Mouse (Mus musculus): Measurements from ENCODE around the gene Krtap3-1. TPM values are rescaled to one million over a fixed set of nuclear protein-coding genes. Genes with fewer than 3 reads are reported as not detected.

The Krtap3-1 gene
- total and polyA plus RNA-seq, 2 experiments from 2014 or later: not detected

- no peak overlapping the region for H3K4me2 ChIP-seq (ENCODE audit: low read depth, low read length)
- DNase-seq (ENCODE audit: low spot score): no peak
- H3K9ac ChIP-seq (replicated peaks; ENCODE audit: low read depth, low read length): no peak overlapping the region
- no peaks in the 10 kb centered on the region for H3K36me3 ChIP-seq (replicated peaks; ENCODE audit: control insufficient read depth, insufficient read depth, low read length)
- H3K27me3 ChIP-seq (ENCODE audit: control insufficient read depth, insufficient read depth, low read length): no peaks in the 10 kb centered on the region
- no peaks in the 10 kb centered on the region for H3K4me1 ChIP-seq (ENCODE audit: control insufficient read depth, insufficient read depth)
- 79% methylated on average over 2 of the region's 2 CpGs for WGBS
- no peak for TF ChIP-seq CTCF (IDR thresholded peaks at IDR 0.05; ENCODE audit: low read depth)
- no peak for TF ChIP-seq EP300 (IDR thresholded peaks at IDR 0.05; ENCODE audit: low read depth)
- no peak overlapping the region for H3K27ac ChIP-seq (ENCODE audit: low read depth)
- no peak for ATAC-seq (ENCODE audit: insufficient read depth, low read depth)
- no peak overlapping the region for H3K4me3 ChIP-seq (ENCODE audit: low read depth, low read length)
- H3K9me3 ChIP-seq (replicated peaks; ENCODE audit: control insufficient read depth, low read length): no peaks in the 10 kb centered on the region
Observed at GRCm38 (mm10) chr11:99556195-99556594, 10.2 kb downstream of the Krtap3-1 start.

- no peak within 1 kb of the TSS for H3K4me3 ChIP-seq (ENCODE audit: low read depth, low read length)
- H3K9ac ChIP-seq (replicated peaks; ENCODE audit: low read depth, low read length): no peak within 1 kb of the TSS
- no peaks in the 10 kb centered on the region for H3K4me1 ChIP-seq (ENCODE audit: control insufficient read depth, insufficient read depth)
- H3K9me3 ChIP-seq (replicated peaks; ENCODE audit: control insufficient read depth, low read length): 0 out of 2 replicates have a peak, but pooled peaks cover 4% of the 10 kb centered on the region
- H3K27ac ChIP-seq (ENCODE audit: low read depth): no peak within 1 kb of the TSS
- no peaks in the 10 kb centered on the region for H3K36me3 ChIP-seq (replicated peaks; ENCODE audit: control insufficient read depth, insufficient read depth, low read length)
- 52% methylated on average over 3 of the region's 4 CpGs for WGBS
- no peak within 1 kb of the TSS for H3K4me2 ChIP-seq (ENCODE audit: low read depth, low read length)
- TF ChIP-seq EP300 (IDR thresholded peaks at IDR 0.05; ENCODE audit: low read depth) (no peak), CTCF (IDR thresholded peaks at IDR 0.05; ENCODE audit: low read depth) (no peak)
- DNase-seq (ENCODE audit: low spot score) (no peak), ATAC-seq (ENCODE audit: insufficient read depth, low read depth) (no peak)
- no peaks in the 10 kb centered on the region for H3K27me3 ChIP-seq (ENCODE audit: control insufficient read depth, insufficient read depth, low read length)
Observed at GRCm38 (mm10) chr11:99550765-99551164, 15.7 kb downstream of the Krtap3-1 start, which contains the start of gene Krtap3-3. Gene Krtap3-3, minus strand, starts transcription at chr11:99550865.

DNA sequence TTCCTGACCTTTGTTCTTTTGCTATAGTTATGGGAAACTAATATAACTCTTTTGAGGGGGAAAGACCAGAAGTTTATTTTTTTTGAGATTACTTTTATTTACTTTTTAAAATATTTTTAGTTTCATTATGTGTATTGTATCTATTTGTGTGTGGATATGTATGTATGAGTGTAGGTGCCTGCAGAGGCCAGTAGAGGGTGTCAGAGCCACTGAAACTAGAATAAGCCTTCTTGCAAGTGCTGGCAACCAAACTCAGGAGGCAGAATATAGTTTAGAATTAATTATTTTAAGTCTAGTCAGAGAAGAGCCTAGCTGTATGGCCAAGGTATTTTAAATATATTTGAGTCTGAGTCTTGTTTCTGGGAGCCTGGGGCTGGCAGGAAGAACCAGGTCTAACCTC is 18.5 kb downstream of the Krtap3-1 start:
- Histone ChIP-seq H3K27me3 (ENCODE audit: control insufficient read depth, insufficient read depth, low read length) (no peaks in the 10 kb centered on the region), H3K36me3 (replicated peaks; ENCODE audit: control insufficient read depth, insufficient read depth, low read length) (no peaks in the 10 kb centered on the region), H3K4me2 (ENCODE audit: low read depth, low read length) (no peak overlapping the region), H3K9me3 (replicated peaks; ENCODE audit: control insufficient read depth, low read length) (0 out of 2 replicates have a peak, but pooled peaks cover 4% of the 10 kb centered on the region), H3K9ac (replicated peaks; ENCODE audit: low read depth, low read length) (no peak overlapping the region), H3K27ac (ENCODE audit: low read depth) (no peak overlapping the region), H3K4me1 (ENCODE audit: control insufficient read depth, insufficient read depth) (no peaks in the 10 kb centered on the region), H3K4me3 (ENCODE audit: low read depth, low read length) (no peak overlapping the region)
- no peak for ATAC-seq (ENCODE audit: insufficient read depth, low read depth)
- TF ChIP-seq CTCF (IDR thresholded peaks at IDR 0.05; ENCODE audit: low read depth) (no peak), EP300 (IDR thresholded peaks at IDR 0.05; ENCODE audit: low read depth) (no peak)
- DNase-seq (ENCODE audit: low spot score): no peak

GRCm38 (mm10) chr11:99539721-99540120 is 26.7 kb downstream of the Krtap3-1 start:
- no peak overlapping the region for H3K4me3 ChIP-seq (ENCODE audit: low read depth, low read length)
- H3K4me2 ChIP-seq (ENCODE audit: low read depth, low read length): no peak overlapping the region
- H3K36me3 ChIP-seq (replicated peaks; ENCODE audit: control insufficient read depth, insufficient read depth, low read length): no peaks in the 10 kb centered on the region
- DNase-seq (ENCODE audit: low spot score) (no peak), ATAC-seq (ENCODE audit: insufficient read depth, low read depth) (no peak)
- no peaks in the 10 kb centered on the region for H3K27me3 ChIP-seq (ENCODE audit: control insufficient read depth, insufficient read depth, low read length)
- no peak overlapping the region for H3K27ac ChIP-seq (ENCODE audit: low read depth)
- H3K9me3 ChIP-seq (replicated peaks; ENCODE audit: control insufficient read depth, low read length): no peaks in the 10 kb centered on the region
- H3K9ac ChIP-seq (replicated peaks; ENCODE audit: low read depth, low read length): no peak overlapping the region
- 46% methylated on average over 9 of the region's 9 CpGs for WGBS
- no peak for TF ChIP-seq EP300 (IDR thresholded peaks at IDR 0.05; ENCODE audit: low read depth)
- no peak for TF ChIP-seq CTCF (IDR thresholded peaks at IDR 0.05; ENCODE audit: low read depth)
- H3K4me1 ChIP-seq (ENCODE audit: control insufficient read depth, insufficient read depth): no peaks in the 10 kb centered on the region

- Histone ChIP-seq H3K4me3 (ENCODE audit: low read depth, low read length) (no peak within 1 kb of the TSS), H3K27ac (ENCODE audit: low read depth) (no peak within 1 kb of the TSS), H3K9me3 (replicated peaks; ENCODE audit: control insufficient read depth, low read length) (no peaks in the 10 kb centered on the region), H3K36me3 (replicated peaks; ENCODE audit: control insufficient read depth, insufficient read depth, low read length) (no peaks in the 10 kb centered on the region), H3K27me3 (ENCODE audit: control insufficient read depth, insufficient read depth, low read length) (no peaks in the 10 kb centered on the region), H3K4me2 (ENCODE audit: low read depth, low read length) (no peak within 1 kb of the TSS), H3K4me1 (ENCODE audit: control insufficient read depth, insufficient read depth) (no peaks in the 10 kb centered on the region), H3K9ac (replicated peaks; ENCODE audit: low read depth, low read length) (no peak within 1 kb of the TSS)
- TF ChIP-seq CTCF (IDR thresholded peaks at IDR 0.05; ENCODE audit: low read depth) (no peak), EP300 (IDR thresholded peaks at IDR 0.05; ENCODE audit: low read depth) (no peak)
- no peak for ATAC-seq (ENCODE audit: insufficient read depth, low read depth)
- no peak for DNase-seq (ENCODE audit: low spot score)
- 73% methylated on average over 13 of the region's 13 CpGs for WGBS
Observed at GRCm38 (mm10) chr11:99521288-99521860, 45.1 kb downstream of the Krtap3-1 start, which contains the start of gene Krt39. Gene Krt39, minus strand, starts transcription at chr11:99521338.

Other genes with a start within 250 kb of the Krtap3-1 start
Only the 30 nearest of the 37 such genes appear.
- gene Krt27, start 215.5 kb downstream of the Krtap3-1 start, total RNA-seq (2014; rRNA removed; ENCODE audit: low replicate concordance): not detected in 2 replicates
- gene Krt27, start 215.5 kb downstream of the Krtap3-1 start, polyA plus RNA-seq (2015; fragmentation: Nextera tagmentation; extraction: Ambion mirVana): not detected in 2 replicates
- gene Krt28, start 191.7 kb downstream of the Krtap3-1 start, total RNA-seq (2014; rRNA removed; ENCODE audit: low replicate concordance): 3.1 TPM in 1 of 2 replicates, not detected in the other
- 0.10 and 0.14 TPM in 2 replicates for gene Krt28, start 191.7 kb downstream of the Krtap3-1 start, polyA plus RNA-seq (2015; fragmentation: Nextera tagmentation; extraction: Ambion mirVana)
- gene Krt10, start 177.3 kb downstream of the Krtap3-1 start, total RNA-seq (2014; rRNA removed; ENCODE audit: low replicate concordance): 0.31 and 0.84 TPM in 2 replicates
- 20.4 and 22.6 TPM in 2 replicates for gene Krt10, start 177.3 kb downstream of the Krtap3-1 start, polyA plus RNA-seq (2015; fragmentation: Nextera tagmentation; extraction: Ambion mirVana)
- not detected in 2 replicates for gene Krt12, start 144.4 kb downstream of the Krtap3-1 start, total RNA-seq (2014; rRNA removed; ENCODE audit: low replicate concordance)
- not detected in 2 replicates for gene Krt12, start 144.4 kb downstream of the Krtap3-1 start, polyA plus RNA-seq (2015; fragmentation: Nextera tagmentation; extraction: Ambion mirVana)
- gene Krt20, start 128.5 kb downstream of the Krtap3-1 start, total RNA-seq (2014; rRNA removed; ENCODE audit: low replicate concordance): not detected in 2 replicates
- 0.26 and 0.38 TPM in 2 replicates for gene Krt20, start 128.5 kb downstream of the Krtap3-1 start, polyA plus RNA-seq (2015; fragmentation: Nextera tagmentation; extraction: Ambion mirVana)
- gene Krt23, start 73.5 kb downstream of the Krtap3-1 start, total RNA-seq (2014; rRNA removed; ENCODE audit: low replicate concordance): not detected in 2 replicates
- 0.07 and 0.12 TPM in 2 replicates for gene Krt23, start 73.5 kb downstream of the Krtap3-1 start, polyA plus RNA-seq (2015; fragmentation: Nextera tagmentation; extraction: Ambion mirVana)
- not detected in 2 replicates for gene Krt39, start 45.3 kb downstream of the Krtap3-1 start, total RNA-seq (2014; rRNA removed; ENCODE audit: low replicate concordance)
- gene Krt39, start 45.3 kb downstream of the Krtap3-1 start, polyA plus RNA-seq (2015; fragmentation: Nextera tagmentation; extraction: Ambion mirVana): not detected in 2 replicates
- not detected in 2 replicates for gene Krt40, start 23.5 kb downstream of the Krtap3-1 start, total RNA-seq (2014; rRNA removed; ENCODE audit: low replicate concordance)
- gene Krt40, start 23.5 kb downstream of the Krtap3-1 start, polyA plus RNA-seq (2015; fragmentation: Nextera tagmentation; extraction: Ambion mirVana): not detected in 2 replicates
- not detected in 2 replicates for gene Krtap3-3, start 15.8 kb downstream of the Krtap3-1 start, total RNA-seq (2014; rRNA removed; ENCODE audit: low replicate concordance)
- gene Krtap3-3, start 15.8 kb downstream of the Krtap3-1 start, polyA plus RNA-seq (2015; fragmentation: Nextera tagmentation; extraction: Ambion mirVana): not detected in 2 replicates
- gene Krtap3-2, start 9.8 kb downstream of the Krtap3-1 start, total RNA-seq (2014; rRNA removed; ENCODE audit: low replicate concordance): not detected in 2 replicates
- not detected in 2 replicates for gene Krtap3-2, start 9.8 kb downstream of the Krtap3-1 start, polyA plus RNA-seq (2015; fragmentation: Nextera tagmentation; extraction: Ambion mirVana)
- not detected in 2 replicates for gene Gm11939, start 7.2 kb downstream of the Krtap3-1 start, total RNA-seq (2014; rRNA removed; ENCODE audit: low replicate concordance)
- gene Gm11939, start 7.2 kb downstream of the Krtap3-1 start, polyA plus RNA-seq (2015; fragmentation: Nextera tagmentation; extraction: Ambion mirVana): not detected in 2 replicates
- gene Krtap1-5, start 14.4 kb upstream of the Krtap3-1 start, total RNA-seq (2014; rRNA removed; ENCODE audit: low replicate concordance): not detected in 2 replicates
- gene Krtap1-5, start 14.4 kb upstream of the Krtap3-1 start, polyA plus RNA-seq (2015; fragmentation: Nextera tagmentation; extraction: Ambion mirVana): not detected in 2 replicates
- gene Krtap1-4, start 17.0 kb upstream of the Krtap3-1 start, total RNA-seq (2014; rRNA removed; ENCODE audit: low replicate concordance): not detected in 2 replicates
- gene Krtap1-4, start 17.0 kb upstream of the Krtap3-1 start, polyA plus RNA-seq (2015; fragmentation: Nextera tagmentation; extraction: Ambion mirVana): not detected in 2 replicates
- not detected in 2 replicates for gene Krtap1-3, start 24.7 kb upstream of the Krtap3-1 start, total RNA-seq (2014; rRNA removed; ENCODE audit: low replicate concordance)
- gene Krtap1-3, start 24.7 kb upstream of the Krtap3-1 start, polyA plus RNA-seq (2015; fragmentation: Nextera tagmentation; extraction: Ambion mirVana): not detected in 2 replicates
- gene Krtap9-3, start 31.5 kb upstream of the Krtap3-1 start, total RNA-seq (2014; rRNA removed; ENCODE audit: low replicate concordance): not detected in 2 replicates
- gene Krtap9-3, start 31.5 kb upstream of the Krtap3-1 start, polyA plus RNA-seq (2015; fragmentation: Nextera tagmentation; extraction: Ambion mirVana): not detected in 2 replicates
- not detected in 2 replicates for gene Gm11938, start 36.7 kb upstream of the Krtap3-1 start, total RNA-seq (2014; rRNA removed; ENCODE audit: low replicate concordance)
- not detected in 2 replicates for gene Gm11938, start 36.7 kb upstream of the Krtap3-1 start, polyA plus RNA-seq (2015; fragmentation: Nextera tagmentation; extraction: Ambion mirVana)
- gene Gm11937, start 43.6 kb upstream of the Krtap3-1 start, total RNA-seq (2014; rRNA removed; ENCODE audit: low replicate concordance): not detected in 2 replicates
- gene Gm11937, start 43.6 kb upstream of the Krtap3-1 start, polyA plus RNA-seq (2015; fragmentation: Nextera tagmentation; extraction: Ambion mirVana): not detected in 2 replicates
- gene Krtap2-4, start 48.2 kb upstream of the Krtap3-1 start, total RNA-seq (2014; rRNA removed; ENCODE audit: low replicate concordance): not detected in 2 replicates
- not detected in 2 replicates for gene Krtap2-4, start 48.2 kb upstream of the Krtap3-1 start, polyA plus RNA-seq (2015; fragmentation: Nextera tagmentation; extraction: Ambion mirVana)
- gene Gm11562, start 53.8 kb upstream of the Krtap3-1 start, total RNA-seq (2014; rRNA removed; ENCODE audit: low replicate concordance): not detected in 2 replicates
- gene Gm11562, start 53.8 kb upstream of the Krtap3-1 start, polyA plus RNA-seq (2015; fragmentation: Nextera tagmentation; extraction: Ambion mirVana): not detected in 2 replicates
- not detected in 2 replicates for gene Krtap4-1, start 61.6 kb upstream of the Krtap3-1 start, total RNA-seq (2014; rRNA removed; ENCODE audit: low replicate concordance)
- gene Krtap4-1, start 61.6 kb upstream of the Krtap3-1 start, polyA plus RNA-seq (2015; fragmentation: Nextera tagmentation; extraction: Ambion mirVana): not detected in 2 replicates
- gene Krtap4-2, start 68.5 kb upstream of the Krtap3-1 start, total RNA-seq (2014; rRNA removed; ENCODE audit: low replicate concordance): not detected in 2 replicates
- gene Krtap4-2, start 68.5 kb upstream of the Krtap3-1 start, polyA plus RNA-seq (2015; fragmentation: Nextera tagmentation; extraction: Ambion mirVana): not detected in 2 replicates
- not detected in 2 replicates for gene Krtap4-7, start 77.5 kb upstream of the Krtap3-1 start, total RNA-seq (2014; rRNA removed; ENCODE audit: low replicate concordance)
- gene Krtap4-7, start 77.5 kb upstream of the Krtap3-1 start, polyA plus RNA-seq (2015; fragmentation: Nextera tagmentation; extraction: Ambion mirVana): not detected in 2 replicates
- not detected in 2 replicates for gene Gm11555, start 83.6 kb upstream of the Krtap3-1 start, total RNA-seq (2014; rRNA removed; ENCODE audit: low replicate concordance)
- not detected in 2 replicates for gene Gm11555, start 83.6 kb upstream of the Krtap3-1 start, polyA plus RNA-seq (2015; fragmentation: Nextera tagmentation; extraction: Ambion mirVana)
- gene Gm11563, start 92.3 kb upstream of the Krtap3-1 start, total RNA-seq (2014; rRNA removed; ENCODE audit: low replicate concordance): not detected in 2 replicates
- gene Gm11563, start 92.3 kb upstream of the Krtap3-1 start, polyA plus RNA-seq (2015; fragmentation: Nextera tagmentation; extraction: Ambion mirVana): not detected in 2 replicates
- not detected in 2 replicates for gene Krtap4-6, start 99.3 kb upstream of the Krtap3-1 start, total RNA-seq (2014; rRNA removed; ENCODE audit: low replicate concordance)
- gene Krtap4-6, start 99.3 kb upstream of the Krtap3-1 start, polyA plus RNA-seq (2015; fragmentation: Nextera tagmentation; extraction: Ambion mirVana): not detected in 2 replicates
- gene Gm14190, start 124.1 kb upstream of the Krtap3-1 start, total RNA-seq (2014; rRNA removed; ENCODE audit: low replicate concordance): not detected in 2 replicates
- not detected in 2 replicates for gene Gm14190, start 124.1 kb upstream of the Krtap3-1 start, polyA plus RNA-seq (2015; fragmentation: Nextera tagmentation; extraction: Ambion mirVana)
- not detected in 2 replicates for gene Gm14180, start 167.7 kb upstream of the Krtap3-1 start, total RNA-seq (2014; rRNA removed; ENCODE audit: low replicate concordance)
- gene Gm14180, start 167.7 kb upstream of the Krtap3-1 start, polyA plus RNA-seq (2015; fragmentation: Nextera tagmentation; extraction: Ambion mirVana): not detected in 2 replicates
- gene Gm11595, start 206.3 kb upstream of the Krtap3-1 start, total RNA-seq (2014; rRNA removed; ENCODE audit: low replicate concordance): not detected in 2 replicates
- gene Gm11595, start 206.3 kb upstream of the Krtap3-1 start, polyA plus RNA-seq (2015; fragmentation: Nextera tagmentation; extraction: Ambion mirVana): not detected in 2 replicates
- not detected in 2 replicates for gene Krtap4-8, start 214.1 kb upstream of the Krtap3-1 start, total RNA-seq (2014; rRNA removed; ENCODE audit: low replicate concordance)
- not detected in 2 replicates for gene Krtap4-8, start 214.1 kb upstream of the Krtap3-1 start, polyA plus RNA-seq (2015; fragmentation: Nextera tagmentation; extraction: Ambion mirVana)
- gene Krtap4-9, start 218.6 kb upstream of the Krtap3-1 start, total RNA-seq (2014; rRNA removed; ENCODE audit: low replicate concordance): not detected in 2 replicates
- not detected in 2 replicates for gene Krtap4-9, start 218.6 kb upstream of the Krtap3-1 start, polyA plus RNA-seq (2015; fragmentation: Nextera tagmentation; extraction: Ambion mirVana)

All from heart, postnatal 0 days (tissue).